Mouse (Mus musculus) olfactory bulb, adult 2 months (tissue): Measurements from ENCODE around the gene 1700020D05Rik.

Experiments
- CTCF ChIP-seq: fragments of 200-500 bp; IDR thresholded peaks from 2 replicates; pipeline ENCODE4 v1.5.1; 2012; ENCODE audit warnings: low read depth, mild to moderate bottlenecking, low read length, moderate library complexity; ENCODE audit not compliant: insufficient read depth
- POLR2A ChIP-seq: fragments of 200-500 bp; IDR thresholded peaks from 2 replicates; pipeline ENCODE4 v1.6.1; 2012; ENCODE audit warnings: mild to moderate bottlenecking, low read depth, low read length, moderate library complexity; ENCODE audit not compliant: insufficient read depth

DNA sequence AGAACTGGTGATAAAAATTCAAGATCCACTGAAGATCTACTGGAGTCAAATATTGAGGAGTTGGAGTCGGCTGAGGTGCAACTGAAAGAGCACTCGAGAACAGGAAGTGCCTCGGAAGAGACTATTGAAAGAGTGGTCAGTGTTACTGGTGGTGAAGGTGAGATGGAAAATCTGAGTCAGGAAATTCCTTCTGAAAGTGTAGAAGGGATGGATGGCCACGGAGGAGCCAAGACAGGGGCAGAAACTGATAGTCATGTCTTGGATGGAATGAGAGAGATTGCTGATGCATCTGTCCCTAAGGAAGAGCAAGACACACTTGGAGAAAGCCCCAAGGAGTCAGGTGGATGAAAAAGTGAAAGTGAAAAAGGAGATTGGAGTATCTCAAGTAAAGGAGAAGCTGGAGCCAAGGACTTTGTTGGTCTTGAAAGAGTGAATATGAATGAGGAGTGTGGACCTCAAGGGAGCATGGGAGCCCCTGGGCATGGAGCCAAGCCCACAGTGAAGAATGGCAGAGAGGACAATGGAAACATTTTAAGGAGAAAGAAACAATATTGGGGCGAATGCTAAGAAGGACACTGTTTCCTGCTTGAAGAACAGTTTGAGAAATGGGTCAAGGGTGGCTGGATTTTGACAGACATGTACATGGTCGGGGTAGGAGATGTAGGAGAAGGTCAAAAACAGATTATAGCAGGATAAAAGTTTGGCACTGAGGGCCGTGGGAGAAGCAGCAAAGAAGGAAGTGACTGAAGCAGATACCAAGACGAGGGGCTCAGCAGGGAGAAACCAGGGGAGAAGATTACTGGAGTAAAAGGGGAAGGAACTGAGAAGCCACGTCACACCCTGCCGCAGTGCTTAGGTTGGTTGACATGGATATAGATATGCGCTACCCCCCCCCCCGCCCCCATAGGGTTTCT is 8.8 kb upstream of the 1700020D05Rik start:
- TF ChIP-seq CTCF (no peak), POLR2A (no peak)
